Mouse (Mus musculus): Measurements from ENCODE around the gene Scfd2. TPM values are rescaled to one million over a fixed set of nuclear protein-coding genes. Genes with fewer than 3 reads are reported as not detected.

Scfd2 gene
- polyA plus RNA-seq, 1 experiment from 2014 or later = 17.1 TPM

DNA sequence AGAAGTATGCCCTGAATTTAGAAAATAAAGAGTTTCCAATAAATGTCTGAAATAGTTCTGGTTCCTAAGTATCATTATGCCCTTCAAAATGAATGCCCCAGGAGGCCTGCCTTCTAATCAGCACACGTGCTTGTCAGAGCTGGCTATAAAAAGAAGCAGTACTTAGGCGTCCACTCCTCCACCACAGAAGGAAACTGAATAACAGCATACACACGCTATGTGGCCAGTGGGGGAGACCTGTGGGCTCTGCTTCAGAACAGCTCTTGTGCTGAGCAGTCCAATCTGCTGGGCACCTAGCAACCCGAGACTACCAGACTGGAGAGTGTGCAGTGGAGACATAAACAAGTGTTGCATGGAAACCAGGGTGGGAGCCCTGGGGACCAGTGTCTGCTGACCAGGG is 231.4 kb downstream of the Scfd2 start:
- Histone ChIP-seq H3K9me3 (replicated peaks) (no peaks in the 10 kb centered on the region), H3K9ac (no peak overlapping the region), H3K27me3 (no peaks in the 10 kb centered on the region), H3K36me3 (no peaks in the 10 kb centered on the region), H3K4me3 (no peak overlapping the region), H3K27ac (no peak overlapping the region), H3K4me2 (replicated peaks) (no peak overlapping the region), H3K4me1 (peaks cover 13% of the 10 kb centered on the region)
- 50% methylated on average over 4 of the region's 4 CpGs for WGBS
- ATAC-seq (ENCODE audit: low FRiP score) = no peak

DNA sequence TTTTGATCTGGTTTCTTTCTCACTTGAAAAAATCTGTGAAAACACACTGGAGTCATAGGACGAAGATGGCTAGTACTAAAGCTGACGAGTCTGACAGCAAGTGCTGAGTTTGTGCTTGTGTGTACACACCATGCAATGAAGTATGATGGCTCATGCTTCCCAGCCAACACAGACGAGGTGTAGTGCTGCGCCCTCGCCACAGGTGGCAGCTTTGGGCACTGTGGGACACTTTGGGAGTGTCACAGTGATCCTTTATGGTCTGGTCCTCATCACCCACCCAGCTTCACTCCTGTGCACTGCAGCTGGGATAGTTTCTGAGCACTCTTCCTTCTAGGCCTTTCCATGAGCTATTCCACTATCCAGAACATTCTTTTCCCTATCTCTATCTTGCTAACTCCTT is 234.4 kb downstream of the Scfd2 start:
- Histone ChIP-seq H3K4me1 (peaks cover 13% of the 10 kb centered on the region), H3K9ac (no peak overlapping the region), H3K4me3 (no peak overlapping the region), H3K4me2 (replicated peaks) (no peak overlapping the region), H3K9me3 (replicated peaks) (no peaks in the 10 kb centered on the region), H3K27me3 (no peaks in the 10 kb centered on the region), H3K27ac (no peak overlapping the region), H3K36me3 (no peaks in the 10 kb centered on the region)
- 83% methylated on average over 5 of the region's 5 CpGs for WGBS
- no peak for ATAC-seq (ENCODE audit: low FRiP score)

DNA sequence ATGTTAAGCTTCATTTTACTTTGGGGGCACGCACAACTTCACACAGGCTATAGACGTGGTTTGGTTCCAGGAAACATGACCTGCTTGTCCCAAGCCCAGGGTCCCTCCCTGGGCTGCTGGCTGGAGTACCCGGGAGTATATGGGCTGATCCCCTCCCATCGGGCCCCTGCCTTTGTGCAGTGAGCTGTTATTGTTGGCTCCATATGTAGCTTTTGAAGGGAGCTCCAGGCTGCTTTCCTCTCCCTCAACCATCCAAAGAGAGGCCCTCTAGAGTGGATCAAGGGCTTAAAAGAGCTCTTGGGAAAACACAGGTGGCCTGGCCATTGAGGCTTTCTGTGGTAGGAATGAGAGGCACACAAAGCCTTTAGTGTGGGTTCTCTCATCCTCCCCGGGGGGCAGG is 235.5 kb downstream of the Scfd2 start:
- Histone ChIP-seq H3K27me3 (no peaks in the 10 kb centered on the region), H3K9me3 (replicated peaks) (no peaks in the 10 kb centered on the region), H3K9ac (no peak overlapping the region), H3K36me3 (no peaks in the 10 kb centered on the region), H3K4me3 (no peak overlapping the region), H3K27ac (no peak overlapping the region), H3K4me2 (replicated peaks) (no peak overlapping the region), H3K4me1 (peaks cover 13% of the 10 kb centered on the region)
- ATAC-seq (ENCODE audit: low FRiP score) = no peak
- WGBS = 56% methylated on average over 5 of the region's 5 CpGs

DNA sequence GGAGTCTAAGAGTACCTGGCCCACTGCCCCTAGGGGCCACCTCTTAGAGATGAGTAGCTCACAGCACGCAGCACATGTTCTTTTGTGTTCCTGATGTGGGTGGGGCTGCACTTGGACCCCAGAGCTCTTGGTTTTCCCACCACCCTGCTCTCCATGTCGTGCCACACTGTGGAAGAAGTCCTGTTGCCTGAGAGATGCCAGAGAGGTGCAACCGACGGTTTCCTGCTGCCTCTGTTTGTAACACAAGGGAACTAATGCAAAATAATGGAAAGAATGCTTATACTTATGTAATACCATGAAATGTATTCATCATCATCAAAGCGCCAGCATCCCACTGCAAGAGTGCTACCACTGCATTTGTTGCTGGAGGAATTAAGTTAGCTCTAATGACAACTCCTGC is 238.0 kb downstream of the Scfd2 start:
- WGBS = 73% methylated on average over 5 of the region's 5 CpGs
- Histone ChIP-seq H3K27me3 (no peaks in the 10 kb centered on the region), H3K4me1 (no peaks in the 10 kb centered on the region), H3K9me3 (replicated peaks) (no peaks in the 10 kb centered on the region), H3K27ac (no peak overlapping the region), H3K9ac (no peak overlapping the region), H3K36me3 (no peaks in the 10 kb centered on the region), H3K4me2 (replicated peaks) (no peak overlapping the region), H3K4me3 (no peak overlapping the region)
- no peak for ATAC-seq (ENCODE audit: low FRiP score)

DNA sequence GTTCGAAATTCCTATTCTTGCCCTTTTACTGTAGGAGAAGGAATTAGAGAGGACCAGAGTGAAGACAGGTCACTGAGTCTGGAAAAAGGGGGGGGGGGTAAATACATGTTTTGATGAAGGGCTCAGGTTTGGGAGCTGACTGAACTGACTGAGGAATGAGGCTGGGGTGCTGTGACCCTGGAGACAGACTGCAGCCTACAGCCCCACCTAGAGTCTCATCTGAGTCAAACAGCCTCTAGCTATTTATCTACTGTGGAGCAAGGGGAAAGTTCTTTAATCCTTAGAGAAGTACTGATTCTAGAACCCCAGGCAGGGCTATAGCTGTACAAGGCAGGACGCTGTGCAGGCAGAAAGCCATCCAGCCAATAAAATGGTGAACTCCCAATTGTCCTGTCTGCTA is 239.5 kb downstream of the Scfd2 start:
- Histone ChIP-seq H3K9me3 (replicated peaks) (no peaks in the 10 kb centered on the region), H3K4me3 (no peak overlapping the region), H3K36me3 (no peaks in the 10 kb centered on the region), H3K27me3 (no peaks in the 10 kb centered on the region), H3K9ac (no peak overlapping the region), H3K27ac (no peak overlapping the region), H3K4me2 (replicated peaks) (no peak overlapping the region), H3K4me1 (no peaks in the 10 kb centered on the region)
- ATAC-seq (ENCODE audit: low FRiP score) = no peak
- WGBS = 89% methylated on average over 2 of the region's 2 CpGs

DNA sequence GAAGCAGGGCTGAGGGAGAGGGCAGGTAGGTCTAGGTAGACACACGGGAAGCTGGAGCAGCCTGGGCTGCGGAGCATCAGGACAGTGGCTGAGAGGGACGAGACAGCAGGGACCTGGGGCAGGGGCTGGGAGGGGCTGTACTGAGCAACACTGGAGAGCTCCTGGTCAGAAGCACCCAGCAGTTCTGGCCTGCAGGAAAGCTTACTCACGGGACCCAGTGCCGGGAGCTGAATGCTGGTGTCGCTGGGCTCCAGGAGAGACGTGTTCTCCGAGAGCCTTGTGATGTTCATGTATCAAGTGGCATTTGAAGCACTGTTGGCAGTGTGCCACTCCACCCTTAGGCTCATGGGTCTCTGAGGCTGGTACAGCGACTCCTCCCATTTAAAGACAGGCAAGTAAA is 240.0 kb downstream of the Scfd2 start:
- H3K4me2 ChIP-seq (replicated peaks) = no peak overlapping the region
- H3K27me3 ChIP-seq = no peaks in the 10 kb centered on the region
- no peak overlapping the region for H3K9ac ChIP-seq
- ATAC-seq (ENCODE audit: low FRiP score) = no peak
- no peaks in the 10 kb centered on the region for H3K4me1 ChIP-seq
- no peak overlapping the region for H3K4me3 ChIP-seq
- H3K36me3 ChIP-seq = no peaks in the 10 kb centered on the region
- 71% methylated on average over 9 of the region's 9 CpGs for WGBS
- no peaks in the 10 kb centered on the region for H3K9me3 ChIP-seq (replicated peaks)
- H3K27ac ChIP-seq = no peak overlapping the region

DNA sequence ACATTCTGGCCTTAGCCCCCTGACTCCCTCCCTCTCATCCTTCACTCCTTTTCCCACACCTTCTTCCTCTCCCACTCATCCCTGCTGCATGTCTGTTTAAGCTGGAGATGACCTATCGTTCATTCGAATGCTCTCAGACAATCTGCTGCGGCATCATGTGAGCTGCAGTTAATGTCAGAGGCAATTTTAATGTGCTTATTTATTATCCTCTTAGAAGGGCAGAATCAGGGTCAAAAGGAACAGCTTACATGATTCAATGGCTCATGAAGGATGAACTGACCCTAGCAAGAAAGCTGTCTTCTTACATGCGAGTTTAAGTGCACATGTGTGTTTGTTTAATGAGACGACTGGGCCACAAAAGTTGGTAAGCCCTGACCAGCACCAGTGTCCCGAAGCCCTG is 241.6 kb downstream of the Scfd2 start:
- no peak overlapping the region for H3K9ac ChIP-seq
- no peak for ATAC-seq (ENCODE audit: low FRiP score)
- no peak overlapping the region for H3K4me2 ChIP-seq (replicated peaks)
- WGBS = 86% methylated on average over 6 of the region's 6 CpGs
- no peaks in the 10 kb centered on the region for H3K36me3 ChIP-seq
- H3K9me3 ChIP-seq (replicated peaks) = no peaks in the 10 kb centered on the region
- no peak overlapping the region for H3K27ac ChIP-seq
- no peaks in the 10 kb centered on the region for H3K27me3 ChIP-seq
- H3K4me3 ChIP-seq = no peak overlapping the region
- 0 out of 2 replicates have a peak, but pooled peaks cover 2% of the 10 kb centered on the region for H3K4me1 ChIP-seq

DNA sequence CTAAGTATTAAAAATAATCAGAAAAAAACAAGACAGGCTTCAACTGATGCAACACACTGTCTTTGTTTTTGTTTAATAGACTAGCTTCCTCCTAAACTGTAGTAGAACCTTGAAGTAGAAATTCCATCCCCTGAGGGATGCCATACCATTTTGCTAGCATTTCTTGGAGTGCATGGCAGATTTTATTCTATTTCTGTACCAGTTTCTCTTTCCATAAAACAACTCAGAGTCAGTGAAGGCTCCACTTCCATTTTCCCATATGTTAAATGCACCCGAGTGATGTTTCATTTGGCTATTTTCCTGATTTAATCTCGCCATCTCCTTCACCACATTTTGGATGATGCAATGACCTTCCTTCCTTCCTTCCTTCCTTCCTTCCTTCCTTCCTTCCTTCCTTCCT is 243.4 kb downstream of the Scfd2 start:
- Histone ChIP-seq H3K4me1 (0 out of 2 replicates have a peak, but pooled peaks cover 2% of the 10 kb centered on the region), H3K27me3 (no peaks in the 10 kb centered on the region), H3K9me3 (replicated peaks) (no peaks in the 10 kb centered on the region), H3K4me3 (no peak overlapping the region), H3K36me3 (no peaks in the 10 kb centered on the region), H3K4me2 (replicated peaks) (no peak overlapping the region), H3K9ac (no peak overlapping the region), H3K27ac (no peak overlapping the region)
- no peak for ATAC-seq (ENCODE audit: low FRiP score)
- 89% methylated on average over 2 of the region's 2 CpGs for WGBS

DNA sequence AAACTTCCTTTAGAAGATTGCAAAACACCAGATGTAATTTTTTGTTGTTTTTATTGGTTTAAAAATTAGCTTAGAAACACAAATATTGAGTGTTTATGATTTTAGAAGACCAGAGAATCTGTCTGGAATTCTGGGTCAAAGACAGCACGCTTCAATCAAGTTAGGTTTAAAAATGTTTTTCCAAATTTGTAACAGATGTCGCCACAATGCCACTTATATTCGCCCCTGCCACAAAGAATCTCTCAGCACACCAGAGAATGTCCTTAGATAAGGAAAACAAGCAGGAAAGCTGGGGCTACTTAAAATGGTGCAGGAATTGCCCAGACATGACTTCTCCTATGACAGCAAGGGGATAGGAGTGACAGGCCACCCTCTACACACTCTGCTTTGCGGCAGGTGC is 245.3 kb downstream of the Scfd2 start:
- H3K27me3 ChIP-seq = no peaks in the 10 kb centered on the region
- H3K9ac ChIP-seq = no peak overlapping the region
- WGBS = 74% methylated on average over 4 of the region's 4 CpGs
- no peaks in the 10 kb centered on the region for H3K9me3 ChIP-seq (replicated peaks)
- 0 out of 2 replicates have a peak, but pooled peaks cover 2% of the 10 kb centered on the region for H3K4me1 ChIP-seq
- no peak overlapping the region for H3K4me2 ChIP-seq (replicated peaks)
- no peak overlapping the region for H3K4me3 ChIP-seq
- no peak for ATAC-seq (ENCODE audit: low FRiP score)
- no peaks in the 10 kb centered on the region for H3K36me3 ChIP-seq
- H3K27ac ChIP-seq = no peak overlapping the region

DNA sequence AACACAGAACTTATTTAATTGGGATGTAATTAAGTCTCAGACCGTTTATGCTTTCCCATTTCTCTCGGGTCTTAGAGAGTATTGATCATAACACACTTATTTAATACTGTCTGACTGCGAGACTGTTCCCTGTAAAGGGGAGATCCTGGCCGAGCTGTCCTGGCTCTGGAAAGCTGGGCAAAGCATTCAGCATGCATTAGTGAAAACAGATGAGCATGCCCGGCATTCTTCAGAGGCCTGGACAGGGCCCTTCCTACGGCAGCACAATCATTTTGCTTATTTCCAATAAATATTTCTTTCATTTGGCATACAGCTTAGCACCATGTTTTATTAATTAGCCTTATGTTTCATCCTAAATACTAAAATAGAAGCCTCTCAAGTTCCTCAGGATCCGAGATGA is 245.8 kb downstream of the Scfd2 start:
- H3K36me3 ChIP-seq = no peaks in the 10 kb centered on the region
- no peaks in the 10 kb centered on the region for H3K9me3 ChIP-seq (replicated peaks)
- H3K27ac ChIP-seq = no peak overlapping the region
- ATAC-seq (ENCODE audit: low FRiP score) = no peak
- H3K4me3 ChIP-seq = no peak overlapping the region
- H3K4me2 ChIP-seq (replicated peaks) = no peak overlapping the region
- 0 out of 2 replicates have a peak, but pooled peaks cover 2% of the 10 kb centered on the region for H3K4me1 ChIP-seq
- H3K9ac ChIP-seq = no peak overlapping the region
- no peaks in the 10 kb centered on the region for H3K27me3 ChIP-seq
- 64% methylated on average over 7 of the region's 7 CpGs for WGBS

DNA sequence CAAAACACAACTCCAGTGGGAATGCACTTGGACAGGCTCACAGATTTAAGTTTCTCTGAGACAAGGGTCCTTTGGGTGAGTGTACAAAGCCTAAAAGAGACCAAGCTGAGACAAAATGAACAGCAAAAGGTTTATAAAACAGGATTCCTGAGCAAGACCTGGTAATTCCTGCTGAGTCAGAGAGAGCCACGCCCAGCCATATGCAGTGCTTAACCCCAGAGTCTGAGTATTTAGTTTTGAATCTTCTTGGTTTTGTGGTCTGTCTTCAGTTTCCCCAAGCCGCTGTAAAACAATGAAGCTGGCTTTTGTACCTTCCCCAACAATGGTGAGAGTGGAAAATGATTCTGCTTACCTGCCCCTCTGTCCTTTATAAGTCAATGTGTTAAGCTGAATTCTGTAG is 246.3 kb downstream of the Scfd2 start:
- Histone ChIP-seq H3K9me3 (replicated peaks) (no peaks in the 10 kb centered on the region), H3K36me3 (no peaks in the 10 kb centered on the region), H3K4me1 (0 out of 2 replicates have a peak, but pooled peaks cover 2% of the 10 kb centered on the region), H3K27ac (no peak overlapping the region), H3K4me3 (no peak overlapping the region), H3K4me2 (replicated peaks) (no peak overlapping the region), H3K27me3 (no peaks in the 10 kb centered on the region), H3K9ac (no peak overlapping the region)
- 78% methylated on average over 2 of the region's 2 CpGs for WGBS
- no peak for ATAC-seq (ENCODE audit: low FRiP score)

DNA sequence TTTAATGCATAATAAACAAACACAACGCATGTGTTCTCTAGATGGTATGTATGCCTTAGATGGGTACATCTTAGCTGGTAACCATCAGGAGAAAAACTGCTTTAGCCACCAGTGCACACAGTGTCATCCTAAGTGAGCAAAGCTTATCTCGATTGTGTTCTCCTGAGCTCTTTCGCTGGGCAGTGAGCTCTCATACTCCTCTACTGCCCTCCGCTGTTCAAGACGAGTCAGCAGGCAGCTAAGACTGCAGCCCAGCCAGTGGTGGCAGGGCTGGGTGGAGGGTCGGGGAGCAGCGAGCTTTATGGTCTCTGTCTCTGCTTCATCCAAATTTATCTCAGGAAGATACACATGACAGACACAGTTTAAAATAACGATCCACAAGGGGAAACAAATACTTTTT is 248.0 kb downstream of the Scfd2 start:
- H3K4me2 ChIP-seq (replicated peaks) = no peak overlapping the region
- H3K4me3 ChIP-seq = no peak overlapping the region
- no peaks in the 10 kb centered on the region for H3K9me3 ChIP-seq (replicated peaks)
- H3K4me1 ChIP-seq = 0 out of 2 replicates have a peak, but pooled peaks cover 2% of the 10 kb centered on the region
- 45% methylated on average over 8 of the region's 8 CpGs for WGBS
- H3K36me3 ChIP-seq = no peaks in the 10 kb centered on the region
- no peak overlapping the region for H3K9ac ChIP-seq
- H3K27me3 ChIP-seq = no peaks in the 10 kb centered on the region
- H3K27ac ChIP-seq = no peak overlapping the region
- ATAC-seq (ENCODE audit: low FRiP score) = no peak

DNA sequence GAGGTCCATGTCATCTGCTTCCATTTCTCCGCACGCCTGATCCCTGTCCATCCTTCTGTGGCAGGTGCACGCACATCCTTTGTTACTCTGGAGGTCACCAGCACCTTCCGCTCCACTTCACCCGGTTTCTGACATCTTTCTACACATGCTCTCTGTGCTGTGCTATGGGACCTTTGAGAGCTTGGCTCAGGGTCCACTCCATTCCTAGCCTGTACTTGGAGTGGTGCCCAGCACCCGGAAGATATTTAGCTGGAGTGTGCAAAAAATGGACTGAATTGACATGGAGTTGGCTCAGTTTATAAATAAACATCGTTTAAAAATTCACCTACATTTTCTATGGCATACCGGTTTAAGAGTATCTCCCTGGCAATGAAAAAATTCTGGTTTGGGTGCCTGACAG is 250.1 kb downstream of the Scfd2 start:
- Histone ChIP-seq H3K27ac (no peak overlapping the region), H3K9me3 (replicated peaks) (no peaks in the 10 kb centered on the region), H3K9ac (no peak overlapping the region), H3K27me3 (0 out of 2 replicates have a peak, but pooled peaks cover under 1% of the 10 kb centered on the region), H3K4me1 (0 out of 2 replicates have a peak, but pooled peaks cover 5% of the 10 kb centered on the region), H3K36me3 (no peaks in the 10 kb centered on the region), H3K4me2 (replicated peaks) (no peak overlapping the region), H3K4me3 (no peak overlapping the region)
- 89% methylated on average over 8 of the region's 8 CpGs for WGBS
- no peak for ATAC-seq (ENCODE audit: low FRiP score)
